Mouse (Mus musculus) embryo, embryonic 11.5 days (tissue): ENCODE data around the gene Lrat.

Experiments used
- DNase-seq: peaks from one replicate; pipeline ENCODE4 v3.0.0-alpha.2; 2012; ENCODE audit warnings: low read depth, low spot score

Gene Lrat

DNA sequence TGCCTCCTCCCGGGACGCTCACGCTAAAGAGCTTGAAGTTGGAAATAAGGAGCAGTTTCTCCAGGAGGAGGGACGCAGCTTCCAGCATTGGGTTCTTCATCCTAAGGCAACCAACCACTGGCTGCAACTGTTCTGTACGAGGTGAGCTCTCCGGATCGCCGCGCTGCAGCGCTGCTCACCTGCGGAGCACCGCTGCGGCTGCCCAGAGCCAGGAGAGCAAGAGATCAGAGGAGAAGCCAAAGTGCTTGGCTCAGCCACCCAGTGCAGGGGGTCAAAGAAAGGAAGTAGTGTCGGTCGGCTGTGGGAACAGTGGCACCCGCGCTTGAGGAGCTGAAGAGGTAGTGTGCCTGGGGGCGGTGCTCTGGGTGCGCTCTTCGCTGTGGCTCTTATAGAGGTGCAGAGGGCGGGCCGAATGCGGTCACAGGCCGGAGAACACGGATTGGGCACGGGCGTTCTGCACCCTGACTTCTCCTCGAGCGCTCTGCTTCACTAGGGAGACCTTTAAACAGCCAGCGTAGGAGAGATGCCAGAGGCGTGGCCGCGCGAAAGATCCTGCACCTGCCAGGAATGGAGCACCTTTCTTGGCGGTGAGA lies at the start of gene Lrat:
Gene Lrat, minus strand, starts transcription at position 361 of the 593 bp plus-strand sequence.
- peak; percentile 5 for DNase-seq

DNA sequence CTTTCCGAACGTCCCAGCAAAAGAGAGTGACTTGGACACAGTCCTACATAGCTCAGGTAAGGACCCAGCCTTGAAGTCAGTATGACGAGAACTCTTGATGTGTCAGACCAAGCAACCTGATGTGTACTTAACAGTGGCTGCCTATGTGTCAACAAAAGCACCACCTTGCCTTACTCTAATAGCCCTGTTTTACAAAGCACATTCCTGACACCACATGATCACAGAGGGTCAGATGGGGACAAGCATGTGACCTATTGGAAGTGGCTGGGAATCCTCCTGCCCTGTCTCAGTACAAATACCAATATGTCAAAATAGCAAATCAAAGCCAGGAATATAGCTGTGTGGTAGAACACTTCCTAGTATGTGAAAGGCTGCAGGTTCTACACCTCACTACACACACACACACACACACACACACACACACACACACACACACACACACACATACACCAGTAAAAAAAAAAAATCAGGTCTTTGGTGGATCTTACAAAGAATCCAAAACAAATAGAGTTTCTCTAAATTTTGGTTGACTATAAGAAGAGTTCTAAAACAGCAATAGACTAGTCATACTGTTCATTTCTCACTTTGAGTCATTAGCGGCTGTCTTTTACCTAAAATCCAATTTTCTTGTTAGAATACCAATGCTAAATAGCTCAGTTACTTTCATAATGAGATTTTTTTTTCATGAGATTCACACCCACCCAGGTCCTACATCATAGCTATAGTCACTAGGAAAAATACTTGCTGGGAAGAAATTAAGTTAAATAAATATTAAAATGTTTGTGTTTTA lies 48.6 kb upstream of the Lrat start:
- no peak for DNase-seq

DNA sequence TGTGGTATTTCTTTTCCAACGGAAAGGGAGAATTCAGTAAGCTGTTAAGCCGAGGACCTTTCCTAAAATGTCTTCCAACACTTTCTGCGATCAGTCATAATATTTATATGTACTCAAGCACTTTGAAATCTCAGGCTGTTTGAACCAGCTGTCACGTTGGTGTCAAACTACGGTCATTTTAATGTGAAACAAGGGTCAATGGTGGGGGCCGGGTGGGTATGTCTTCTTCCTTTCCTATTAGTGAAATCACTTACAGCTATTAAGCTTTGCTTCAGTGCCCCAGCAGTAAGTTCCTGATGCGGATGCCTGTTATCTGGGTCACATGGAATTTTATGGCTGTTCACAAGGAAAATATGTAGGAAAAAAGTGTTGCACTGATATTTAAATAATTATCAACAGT lies 46.9 kb upstream of the Lrat start:
- DNase-seq, result no peak

DNA sequence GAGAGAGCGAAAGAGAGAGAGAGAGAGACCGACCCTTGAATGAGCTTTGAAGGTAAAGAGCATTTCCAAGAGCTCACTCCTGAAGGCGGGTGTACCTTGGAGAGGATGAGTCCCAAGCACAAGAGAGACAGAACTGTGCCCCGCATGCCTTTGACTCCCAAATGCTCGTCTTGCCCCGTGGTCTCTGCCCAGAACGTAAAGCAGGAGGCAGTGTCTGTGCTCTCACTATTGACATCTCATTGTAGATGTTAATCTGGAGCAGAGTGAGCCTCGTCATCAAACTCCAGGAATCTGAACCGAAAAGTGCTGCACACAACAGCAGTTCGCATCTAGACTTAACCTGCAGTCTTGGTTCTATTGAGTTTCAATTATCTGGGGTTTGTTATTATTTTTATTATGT lies 46.4 kb upstream of the Lrat start:
- DNase-seq, result no peak

DNA sequence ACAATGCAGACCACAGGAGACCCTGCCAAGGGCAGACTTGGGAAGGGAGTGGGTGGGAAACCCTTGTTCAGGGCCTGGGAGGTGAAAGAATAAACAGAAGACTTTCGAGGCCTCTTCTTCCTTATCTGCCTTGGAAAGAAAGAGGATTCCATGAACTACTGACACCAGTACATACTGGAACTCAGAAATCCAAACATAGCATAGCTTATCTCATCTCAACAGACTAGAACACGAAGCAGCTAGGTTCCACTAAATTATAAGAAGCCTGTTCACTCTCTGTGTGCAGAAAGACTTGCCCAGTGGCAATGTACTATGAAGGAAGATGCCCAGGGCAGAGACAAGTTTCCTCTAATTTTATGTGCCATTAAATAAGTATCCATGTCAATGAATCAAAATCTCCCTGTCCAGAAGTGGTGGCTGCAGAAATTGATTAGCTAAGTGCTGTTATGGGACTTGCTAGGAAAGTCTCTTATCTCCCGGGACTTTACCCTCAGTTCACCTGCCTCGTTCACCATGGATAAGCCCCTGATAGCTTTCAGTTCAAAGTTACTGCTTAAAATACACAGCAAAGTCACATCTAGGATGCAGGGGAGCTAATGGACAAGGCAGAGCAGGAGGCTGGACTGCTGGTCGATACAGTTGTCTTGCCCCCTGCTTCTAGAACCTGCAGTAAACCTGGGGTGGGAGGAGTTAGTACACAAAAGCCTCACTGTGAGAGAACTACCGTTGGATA lies 42.8 kb upstream of the Lrat start:
- no peak for DNase-seq

DNA sequence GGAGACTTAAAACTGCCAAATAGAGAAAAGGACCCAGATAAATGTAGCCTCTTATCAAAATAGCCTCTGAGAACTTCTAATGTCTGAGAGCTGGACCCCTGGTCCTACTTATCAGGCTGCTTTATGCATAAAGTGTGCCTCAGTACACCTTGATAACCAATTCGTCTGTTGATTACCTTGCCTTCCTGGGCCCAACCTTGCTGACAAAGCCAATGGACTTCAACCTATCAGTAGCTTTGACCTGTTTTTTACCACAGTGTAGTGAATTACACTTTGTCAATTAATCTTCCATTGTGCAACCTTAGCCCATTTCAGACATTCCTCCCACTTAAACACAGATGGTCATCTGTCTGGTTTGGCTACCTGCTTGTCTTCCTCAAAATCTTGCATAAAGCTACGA lies 24.1 kb upstream of the Lrat start:
- no peak for DNase-seq

DNA sequence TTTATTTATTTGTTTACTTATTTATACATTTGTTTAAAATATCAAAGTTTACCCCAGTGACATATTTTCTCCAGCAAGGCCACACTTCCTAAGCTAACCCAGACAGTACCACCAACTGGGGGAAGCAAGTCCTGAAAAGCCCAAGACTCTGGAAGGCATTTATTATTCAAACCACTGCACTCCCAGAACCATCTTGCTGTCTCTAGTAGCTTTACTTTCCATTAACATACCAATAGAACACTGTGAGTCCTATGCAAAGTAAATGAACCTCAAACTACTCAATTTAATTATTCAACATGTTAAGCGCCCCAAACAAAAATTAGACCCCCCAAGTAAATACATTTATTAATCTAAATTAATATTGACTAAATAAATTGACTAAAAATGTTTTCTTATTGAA lies 11.9 kb upstream of the Lrat start:
- DNase-seq, result no peak

DNA sequence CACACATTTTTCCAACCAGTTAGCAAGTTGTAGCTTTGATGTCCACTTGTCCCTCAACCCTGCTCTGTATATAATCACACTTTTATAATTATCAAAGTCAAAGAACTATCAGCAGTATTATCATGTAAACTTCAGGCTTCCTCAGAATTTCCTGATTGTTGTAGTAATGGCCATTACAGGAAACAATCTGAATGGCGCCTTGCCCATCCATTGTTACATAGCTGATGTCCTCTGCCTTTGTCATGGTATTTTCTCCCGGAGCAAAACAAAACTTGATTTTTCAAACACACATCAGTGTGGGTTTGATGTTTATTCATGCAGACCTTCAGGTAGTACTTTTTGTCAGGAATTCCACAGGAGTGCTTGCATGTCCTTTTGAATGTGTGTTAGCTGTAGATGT lies 4.9 kb upstream of the Lrat start:
- no peak for DNase-seq

DNA sequence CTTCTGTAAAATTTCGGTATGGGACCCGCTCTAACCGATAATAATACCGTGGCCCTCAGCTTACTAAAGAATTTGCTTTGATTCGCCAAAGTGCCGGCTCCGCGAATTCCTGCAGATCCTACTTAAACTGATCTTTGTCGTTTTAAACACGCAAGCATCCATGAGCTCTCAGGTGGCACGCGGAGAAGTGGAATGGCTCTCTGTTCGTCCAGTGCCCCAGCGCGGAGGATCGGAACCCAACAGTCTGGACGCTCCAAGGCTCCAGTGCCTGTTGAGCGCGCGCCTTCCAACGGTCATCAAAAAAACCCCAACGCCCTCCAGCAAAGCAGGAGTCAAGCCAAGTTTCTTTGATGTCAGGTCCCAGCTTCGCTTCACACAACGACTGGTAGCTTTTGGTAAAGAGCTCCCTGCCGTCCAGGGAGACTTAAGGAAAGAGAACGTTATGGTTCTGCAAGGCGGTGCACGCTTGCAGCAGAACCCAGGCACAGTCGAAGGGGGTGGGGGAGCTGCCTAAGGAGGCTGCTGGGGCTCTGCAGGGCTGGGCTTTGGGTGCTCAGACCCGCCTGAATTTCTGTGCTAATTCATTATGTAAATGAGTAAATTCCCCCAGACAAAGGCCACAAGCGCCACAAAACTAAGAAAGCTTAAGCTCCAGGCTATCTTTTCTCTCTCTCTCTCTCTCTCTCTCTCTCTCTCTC lies 587 bp upstream of the Lrat start:
- DNase-seq, result no peak

DNA sequence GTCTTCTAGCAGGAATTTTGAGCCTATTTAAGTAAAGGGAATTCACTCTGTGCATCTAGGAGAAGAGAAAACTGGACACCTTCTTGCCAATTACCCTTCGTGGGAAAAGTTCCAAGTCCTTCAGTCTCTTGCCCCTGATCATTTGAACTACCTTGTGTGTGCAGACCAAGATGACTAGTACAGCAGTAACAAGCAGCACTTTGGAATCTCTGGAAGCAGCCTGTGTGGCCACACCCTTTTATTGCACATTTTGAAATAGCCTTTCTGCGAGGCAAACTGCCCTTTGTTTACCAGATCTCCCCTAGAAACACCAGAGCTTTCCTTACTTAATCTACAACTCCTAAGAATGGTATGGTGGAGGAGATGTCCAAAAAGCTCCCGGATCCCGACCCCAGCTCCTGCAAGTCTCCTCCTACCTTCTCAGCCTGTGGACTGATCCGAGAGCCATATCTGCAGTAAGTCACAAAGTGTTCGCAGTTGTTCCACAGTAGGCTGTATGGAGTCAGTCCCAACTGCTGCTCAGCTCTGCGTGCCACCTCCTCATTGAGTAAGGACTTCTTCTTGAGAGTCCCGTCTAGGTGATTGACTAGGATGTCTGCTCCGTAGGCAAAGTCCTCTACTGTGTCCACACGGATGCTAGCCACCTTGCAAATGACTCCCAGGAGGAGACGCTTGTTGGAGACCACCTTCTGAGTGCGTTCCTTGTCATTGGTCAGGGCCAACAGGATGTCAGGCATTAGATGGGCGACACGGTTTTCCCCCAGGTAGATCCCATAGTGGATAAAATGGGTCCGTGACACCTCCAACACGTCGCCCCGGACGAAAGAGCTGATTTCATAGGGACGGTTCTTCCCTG lies 788 bp downstream of the Lrat start:
- no peak for DNase-seq

DNA sequence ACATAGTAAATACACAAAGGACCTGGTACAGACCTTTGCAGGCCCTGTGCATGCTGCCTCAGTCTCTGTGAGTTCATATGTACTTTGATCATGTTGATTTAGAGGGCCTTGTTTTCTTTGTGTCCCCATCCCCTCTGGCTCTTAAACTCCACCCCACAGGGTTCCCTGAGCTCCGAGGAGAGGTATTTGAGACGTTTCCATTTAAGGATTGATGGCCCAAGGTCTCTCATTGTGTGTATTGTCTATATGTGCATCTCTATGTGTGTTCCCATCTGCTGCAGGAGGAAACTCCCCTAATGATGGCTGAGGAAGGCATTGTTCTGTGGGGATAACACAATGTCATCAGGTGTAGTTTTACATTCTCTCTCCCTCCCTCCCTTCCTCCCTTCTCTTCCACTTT lies 14.9 kb downstream of the Lrat start:
- DNase-seq, result no peak

DNA sequence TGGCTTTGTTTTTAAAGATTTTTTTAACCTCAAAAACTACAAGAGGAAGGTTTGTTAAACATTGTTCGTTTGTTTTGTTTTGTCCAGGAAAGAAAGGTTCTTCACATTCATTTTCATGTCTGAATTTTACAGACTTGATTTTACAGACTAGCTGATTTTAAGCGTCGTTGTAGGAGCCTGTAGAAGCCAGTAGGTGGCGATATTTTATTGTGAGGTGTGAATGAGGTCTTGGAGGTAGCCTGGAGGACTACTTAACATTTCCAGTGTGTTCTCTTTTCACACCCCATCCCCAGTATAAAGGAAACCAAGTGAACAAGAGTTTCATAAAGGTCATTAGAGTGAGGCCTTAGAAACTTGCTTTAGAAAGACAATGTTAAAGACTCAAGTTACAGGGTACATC lies 26.5 kb downstream of the Lrat start:
- peak; percentile 46 for DNase-seq

DNA sequence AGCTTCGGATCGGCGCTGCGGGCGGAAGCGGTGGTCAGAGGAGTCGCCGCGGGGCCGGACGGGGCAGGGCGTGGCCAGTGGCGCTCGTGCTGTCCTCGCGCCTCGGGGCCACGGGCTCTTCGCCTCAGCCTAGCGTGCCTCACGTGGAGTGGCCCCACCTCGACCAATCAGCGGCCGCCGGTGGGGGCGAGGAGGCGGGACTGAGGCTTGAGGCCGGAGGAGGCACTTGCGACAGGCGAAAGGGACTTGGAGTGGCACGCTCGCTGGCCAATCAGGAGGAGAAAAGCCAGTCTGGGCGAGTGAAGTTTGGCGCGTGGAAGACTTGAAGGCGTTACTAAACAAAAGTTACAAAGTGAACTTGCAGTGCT lies 27.4 kb downstream of the Lrat start, which contains the start of gene Rbm46:
Gene Rbm46, minus strand, starts transcription at position 112 of the 368 bp plus-strand sequence.
- DNase-seq, result peak; percentile 72

DNA sequence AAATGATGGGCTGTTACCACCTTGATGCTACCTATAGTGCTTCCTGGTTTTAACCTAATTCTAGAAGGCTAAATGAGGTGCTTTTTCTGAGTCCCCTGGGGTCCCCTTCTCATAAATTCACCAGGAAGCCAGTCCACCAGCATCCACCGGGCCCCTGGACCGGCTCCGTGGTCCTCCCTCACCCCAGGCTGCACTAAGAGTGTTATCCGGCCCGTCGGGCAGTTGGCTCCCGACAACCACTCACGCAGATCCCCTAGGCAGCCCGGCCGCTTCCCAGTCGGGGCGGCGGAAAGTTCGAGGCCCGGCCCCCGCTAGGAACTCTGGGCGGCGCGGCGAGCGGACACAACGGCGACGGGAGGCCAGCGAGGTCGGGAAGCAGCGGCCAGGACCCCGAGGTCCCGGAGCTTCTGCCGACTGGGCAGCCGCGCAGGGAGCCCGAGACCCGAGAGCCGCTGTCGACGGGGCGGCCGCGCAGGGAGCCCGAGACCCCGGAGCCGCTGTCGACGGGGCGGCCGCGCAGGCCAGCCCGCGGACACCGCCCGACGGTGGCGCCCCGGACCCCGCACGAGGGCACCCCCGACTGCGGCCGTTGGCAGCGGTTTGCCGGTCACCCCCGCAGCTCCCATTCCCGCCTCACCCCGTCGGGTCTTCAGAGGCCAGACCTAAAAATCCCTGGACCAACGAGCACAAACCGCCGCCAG lies 28.0 kb downstream of the Lrat start:
- no peak for DNase-seq

DNA sequence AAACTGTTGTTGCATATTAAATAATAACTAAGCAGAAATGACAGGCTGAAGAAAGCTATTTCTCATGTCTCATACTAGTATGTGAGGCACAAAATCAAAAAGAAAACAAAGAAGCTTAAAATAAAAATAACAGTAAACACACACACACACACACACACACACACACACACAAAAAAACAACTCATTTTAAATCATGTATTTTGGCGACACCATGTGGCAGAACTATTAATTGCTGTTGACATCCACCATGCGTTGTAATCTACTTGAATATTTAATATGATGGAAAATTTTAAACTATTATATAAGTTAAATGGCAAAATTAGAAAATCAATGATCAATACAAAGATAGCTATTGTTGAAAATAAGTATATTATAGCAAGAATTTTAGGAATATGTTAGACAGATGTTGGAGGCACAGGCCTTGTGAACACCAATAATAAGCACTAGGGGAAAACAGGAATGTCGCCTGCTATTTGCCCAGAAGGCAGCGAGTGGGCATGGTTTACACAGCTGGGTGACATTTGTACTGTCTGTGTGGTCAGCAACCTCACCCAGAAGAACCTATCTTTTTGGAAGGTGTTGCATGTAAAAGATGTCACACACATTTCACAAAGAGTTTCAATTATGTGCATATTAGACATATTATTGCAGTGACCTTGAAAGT lies 46.2 kb downstream of the Lrat start:
- DNase-seq, result no peak
